Mouse (Mus musculus): ENCODE measurements around the gene Spi1. TPM values are rescaled to one million over a fixed set of nuclear protein-coding genes. Genes with fewer than 3 reads are reported as not detected.

Spi1 gene
- polyA plus RNA-seq, 1 experiment = 0.79 TPM

DNA sequence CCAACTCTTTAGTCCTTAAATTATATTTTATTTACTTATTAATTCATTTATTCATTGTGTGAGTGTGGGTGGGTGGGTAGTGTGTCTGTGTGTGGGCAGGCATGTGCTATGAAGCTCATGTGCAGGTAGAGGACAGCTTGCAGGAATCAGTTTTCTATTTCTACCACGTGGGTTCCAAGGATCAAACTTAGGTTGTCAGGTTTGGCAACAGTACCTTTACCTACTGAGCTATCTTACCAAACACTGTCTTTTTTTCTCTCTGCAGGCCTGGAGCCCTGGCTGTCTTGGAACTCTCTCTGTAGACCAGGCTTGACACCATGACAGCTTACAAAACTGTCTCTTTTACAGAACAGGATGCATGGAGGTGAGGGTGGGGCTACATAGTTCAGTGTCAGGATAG lies 69.1 kb downstream of the Spi1 start:
- Histone ChIP-seq H3K4me1 (ENCODE audit: control insufficient read depth, insufficient read depth, low read length) (no peaks in the 10 kb centered on the region), H3K4me3 (ENCODE audit: insufficient read depth, low read length) (no peak overlapping the region), H3K27ac (ENCODE audit: insufficient read depth, low read length) (no peak overlapping the region)
- TF ChIP-seq CTCF (IDR thresholded peaks at IDR 0.05; ENCODE audit: borderline replicate concordance, insufficient read depth, low read length) = no peak
- TF ChIP-seq POLR2A (IDR thresholded peaks at IDR 0.05; ENCODE audit: low read depth, low read length) = no peak

DNA sequence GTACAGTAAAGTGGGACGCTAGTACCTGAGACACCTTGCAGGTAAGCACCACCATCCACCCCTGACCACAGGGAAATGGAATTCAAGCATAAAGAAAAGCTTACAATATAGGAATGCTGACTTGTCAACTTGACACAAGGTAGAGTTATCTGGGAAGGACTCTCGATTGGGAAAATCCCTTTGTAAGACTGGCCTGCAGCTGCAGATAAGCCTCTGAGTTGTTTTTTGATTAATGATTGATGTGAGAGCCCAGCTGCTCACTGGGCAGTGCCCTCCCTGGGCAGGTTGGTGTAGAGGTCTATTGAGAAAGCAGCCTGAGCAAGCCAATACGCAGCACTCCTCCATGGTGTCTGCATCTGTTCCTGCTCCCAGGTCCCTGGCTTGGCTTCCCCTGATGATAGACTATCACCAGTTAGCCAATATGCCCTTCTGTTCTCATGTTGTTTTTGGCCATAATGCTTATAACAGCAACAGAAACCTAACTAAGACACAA lies 70.7 kb downstream of the Spi1 start:
- TF ChIP-seq CTCF (IDR thresholded peaks at IDR 0.05; ENCODE audit: borderline replicate concordance, insufficient read depth, low read length) = no peak
- no peak for TF ChIP-seq POLR2A (IDR thresholded peaks at IDR 0.05; ENCODE audit: low read depth, low read length)
- no peak overlapping the region for H3K27ac ChIP-seq (ENCODE audit: insufficient read depth, low read length)
- H3K4me1 ChIP-seq (ENCODE audit: control insufficient read depth, insufficient read depth, low read length) = no peaks in the 10 kb centered on the region; the same call in 1 of the 2 replicates
- no peak overlapping the region for H3K4me3 ChIP-seq (ENCODE audit: insufficient read depth, low read length)

DNA sequence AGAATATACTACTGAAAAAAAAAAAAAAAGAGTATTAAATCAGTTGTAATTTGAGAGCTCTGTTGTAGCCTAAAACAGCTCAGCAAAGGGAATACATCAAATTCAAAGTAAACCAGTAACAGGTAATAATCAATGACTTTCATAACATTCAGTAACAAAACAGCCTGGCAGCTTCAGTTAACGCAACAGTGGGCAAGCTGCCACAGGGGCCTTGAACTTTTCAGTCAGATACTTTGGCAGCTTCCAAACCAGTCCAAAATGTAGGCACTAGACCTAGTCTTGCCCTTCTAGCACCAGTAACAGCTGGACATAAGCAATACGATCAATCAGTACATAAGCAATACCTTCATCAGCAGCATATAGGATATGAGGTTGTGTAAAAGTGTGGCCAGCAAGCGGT lies 71.9 kb downstream of the Spi1 start:
- TF ChIP-seq POLR2A (IDR thresholded peaks at IDR 0.05; ENCODE audit: low read depth, low read length) = no peak
- TF ChIP-seq CTCF (IDR thresholded peaks at IDR 0.05; ENCODE audit: borderline replicate concordance, insufficient read depth, low read length) = no peak
- Histone ChIP-seq H3K27ac (ENCODE audit: insufficient read depth, low read length) (no peak overlapping the region), H3K4me1 (ENCODE audit: control insufficient read depth, insufficient read depth, low read length) (no peaks in the 10 kb centered on the region; the same call in 1 of the 2 replicates), H3K4me3 (ENCODE audit: insufficient read depth, low read length) (no peak overlapping the region)

DNA sequence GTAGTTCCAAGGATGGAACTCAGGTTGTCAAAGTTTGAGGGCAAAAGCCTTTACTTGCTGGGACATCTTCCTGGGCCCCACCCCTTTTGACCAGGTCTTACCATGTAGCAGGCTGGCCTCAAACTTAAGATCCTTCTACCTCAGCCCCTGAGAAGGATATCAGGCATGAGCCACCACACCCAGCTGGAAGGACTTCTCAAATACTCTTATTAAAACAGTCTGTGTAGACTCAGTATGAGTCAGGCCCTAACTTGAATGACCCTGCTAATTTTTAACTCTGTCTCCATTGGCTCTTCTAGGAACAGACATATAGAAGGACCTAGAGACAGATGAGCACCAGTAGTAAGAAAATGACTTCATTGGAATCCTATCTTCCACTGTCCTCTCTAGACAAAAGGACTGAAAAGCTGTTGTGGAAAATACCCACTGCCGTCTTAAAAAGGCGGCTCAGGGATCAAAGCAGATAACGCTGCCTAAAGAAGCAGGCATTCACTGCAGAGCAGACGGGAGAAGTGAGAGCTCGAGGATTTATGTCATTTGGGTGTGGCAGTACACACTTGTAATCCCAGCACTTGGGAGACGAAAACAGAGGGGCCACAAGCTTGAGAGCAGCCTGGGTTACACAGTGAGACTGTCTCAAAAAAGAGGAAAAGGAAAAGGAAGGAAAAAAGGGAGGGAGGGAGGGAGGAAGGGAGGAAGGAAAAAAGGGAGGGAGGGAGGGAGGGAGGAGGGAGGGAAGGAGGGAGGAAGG lies 75.0 kb downstream of the Spi1 start:
- Histone ChIP-seq H3K27ac (ENCODE audit: insufficient read depth, low read length) (peak overlapping the region; percentile 47; the same call in 1 of the 2 replicates), H3K4me3 (ENCODE audit: insufficient read depth, low read length) (no peak overlapping the region), H3K4me1 (ENCODE audit: control insufficient read depth, insufficient read depth, low read length) (no peaks in the 10 kb centered on the region; the same call in 1 of the 2 replicates)
- TF ChIP-seq POLR2A (IDR thresholded peaks at IDR 0.05; ENCODE audit: low read depth, low read length) (no peak), CTCF (IDR thresholded peaks at IDR 0.05; ENCODE audit: borderline replicate concordance, insufficient read depth, low read length) (no peak)

DNA sequence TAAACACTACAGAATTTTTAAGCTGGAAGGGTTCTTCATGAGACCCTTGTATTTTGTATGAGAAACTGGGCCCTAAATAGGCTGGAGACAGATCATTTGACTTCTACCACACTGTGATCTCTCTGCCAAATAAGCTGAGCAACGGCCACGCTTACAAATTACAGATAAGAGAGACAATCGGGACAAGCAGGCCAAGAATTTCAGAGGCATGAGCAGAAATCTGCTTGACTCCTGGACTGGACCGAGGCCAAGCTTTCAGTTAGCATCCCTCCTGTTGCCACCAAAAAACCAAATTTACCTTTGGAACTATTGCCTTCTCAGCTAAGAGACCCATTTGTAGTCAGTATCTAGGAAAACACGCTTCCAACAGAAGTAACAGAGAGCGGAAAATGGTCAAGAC lies 78.4 kb downstream of the Spi1 start:
- TF ChIP-seq POLR2A (IDR thresholded peaks at IDR 0.05; ENCODE audit: low read depth, low read length) (no peak), CTCF (IDR thresholded peaks at IDR 0.05; ENCODE audit: borderline replicate concordance, insufficient read depth, low read length) (no peak)
- no peak overlapping the region for H3K27ac ChIP-seq (ENCODE audit: insufficient read depth, low read length)
- no peaks in the 10 kb centered on the region; the same call in 1 of the 2 replicates for H3K4me1 ChIP-seq (ENCODE audit: control insufficient read depth, insufficient read depth, low read length)
- H3K4me3 ChIP-seq (ENCODE audit: insufficient read depth, low read length) = no peak overlapping the region

DNA sequence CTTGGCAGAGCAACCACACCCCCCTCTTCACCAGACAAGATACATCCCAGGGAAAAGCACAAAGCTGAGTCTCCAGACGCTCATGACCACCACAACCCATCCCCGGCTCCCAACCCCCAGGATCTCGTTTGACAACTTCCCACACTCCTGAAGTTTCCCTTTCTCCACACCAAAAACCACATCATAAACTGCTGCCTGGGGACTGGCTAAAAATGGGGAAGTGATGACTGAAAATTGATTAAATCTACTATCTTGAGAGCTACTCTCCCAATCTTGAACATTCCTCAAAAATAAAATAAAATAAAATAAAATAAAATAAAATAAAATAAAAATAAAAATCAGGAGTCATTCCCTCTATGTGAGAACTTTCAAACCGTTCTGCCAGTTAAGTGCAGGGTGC lies 80.8 kb downstream of the Spi1 start:
- no peak overlapping the region for H3K27ac ChIP-seq (ENCODE audit: insufficient read depth, low read length)
- no peaks in the 10 kb centered on the region for H3K4me1 ChIP-seq (ENCODE audit: control insufficient read depth, insufficient read depth, low read length)
- H3K4me3 ChIP-seq (ENCODE audit: insufficient read depth, low read length) = no peak overlapping the region
- TF ChIP-seq CTCF (IDR thresholded peaks at IDR 0.05; ENCODE audit: borderline replicate concordance, insufficient read depth, low read length) (no peak), POLR2A (IDR thresholded peaks at IDR 0.05; ENCODE audit: low read depth, low read length) (no peak)

DNA sequence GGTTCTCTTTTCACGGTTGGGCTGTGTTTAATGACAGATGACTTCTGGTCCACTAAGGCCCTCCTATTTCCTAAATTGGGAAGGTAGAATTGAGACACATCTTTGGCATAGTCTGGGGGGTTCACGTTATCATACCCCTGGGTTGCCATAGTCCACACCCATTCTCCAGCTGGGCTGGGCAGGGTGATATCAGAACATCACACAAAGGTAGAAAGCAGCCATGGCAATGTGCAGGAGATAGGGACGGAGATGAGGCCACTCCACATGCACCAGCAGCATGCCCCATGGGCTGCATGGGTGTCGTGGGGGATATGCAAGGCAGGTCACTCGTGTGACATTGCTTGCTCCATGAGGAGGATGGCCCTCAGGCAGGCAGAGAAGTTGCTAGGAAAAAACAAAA lies 81.3 kb downstream of the Spi1 start:
- Histone ChIP-seq H3K4me1 (ENCODE audit: control insufficient read depth, insufficient read depth, low read length) (no peaks in the 10 kb centered on the region), H3K27ac (ENCODE audit: insufficient read depth, low read length) (no peak overlapping the region), H3K4me3 (ENCODE audit: insufficient read depth, low read length) (no peak overlapping the region)
- TF ChIP-seq CTCF (IDR thresholded peaks at IDR 0.05; ENCODE audit: borderline replicate concordance, insufficient read depth, low read length) (no peak), POLR2A (IDR thresholded peaks at IDR 0.05; ENCODE audit: low read depth, low read length) (no peak)

DNA sequence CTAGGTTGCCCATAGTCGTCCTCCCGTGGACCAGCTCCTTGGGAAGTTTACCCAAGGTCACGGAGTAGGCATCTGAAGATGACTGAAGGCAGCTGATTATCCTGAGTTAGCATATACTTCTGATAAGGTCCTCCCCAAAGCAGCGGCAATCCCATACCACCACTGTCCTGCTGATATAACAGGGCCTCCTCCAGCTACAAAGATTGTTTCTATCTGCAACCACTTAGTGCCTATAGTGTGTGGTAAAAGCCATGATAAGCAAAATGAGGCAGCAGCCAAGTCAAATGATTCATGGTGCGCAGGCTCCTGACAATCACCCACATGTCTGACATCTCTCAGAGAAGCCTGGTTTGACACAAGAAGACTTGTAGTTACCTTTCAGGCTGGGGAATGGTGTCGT lies 82.8 kb downstream of the Spi1 start:
- Histone ChIP-seq H3K27ac (ENCODE audit: insufficient read depth, low read length) (no peak overlapping the region), H3K4me3 (ENCODE audit: insufficient read depth, low read length) (no peak overlapping the region), H3K4me1 (ENCODE audit: control insufficient read depth, insufficient read depth, low read length) (no peaks in the 10 kb centered on the region)
- TF ChIP-seq CTCF (IDR thresholded peaks at IDR 0.05; ENCODE audit: borderline replicate concordance, insufficient read depth, low read length) (no peak), POLR2A (IDR thresholded peaks at IDR 0.05; ENCODE audit: low read depth, low read length) (no peak)

Other genes with a start within 250 kb of the Spi1 start
- 236 and 266 TPM in 2 replicates for gene Mtch2, start 235.2 kb upstream of the Spi1 start, polyA plus RNA-seq (2011; ENCODE audit: insufficient read length, low read depth, missing spikeins)
- gene C1qtnf4, start 196.5 kb upstream of the Spi1 start, polyA plus RNA-seq (2011; ENCODE audit: insufficient read length, low read depth, missing spikeins) = 0.77 and 0.81 TPM in 2 replicates
- 18.2 and 21.9 TPM in 2 replicates for gene Kbtbd4, start 177.7 kb upstream of the Spi1 start, polyA plus RNA-seq (2011; ENCODE audit: insufficient read length, low read depth, missing spikeins)
- 99.4 and 118 TPM in 2 replicates for gene Ndufs3, start 177.6 kb upstream of the Spi1 start, polyA plus RNA-seq (2011; ENCODE audit: insufficient read length, low read depth, missing spikeins)
- 80.6 and 90.6 TPM in 2 replicates for gene Celf1, start 142.0 kb upstream of the Spi1 start, polyA plus RNA-seq (2011; ENCODE audit: insufficient read length, low read depth, missing spikeins)
- gene Rapsn, start 46.8 kb upstream of the Spi1 start, polyA plus RNA-seq (2011; ENCODE audit: insufficient read length, low read depth, missing spikeins) = not detected in 2 replicates
- gene Psmc3, start 28.4 kb upstream of the Spi1 start, polyA plus RNA-seq (2011; ENCODE audit: insufficient read length, low read depth, missing spikeins) = 309 and 331 TPM in 2 replicates
- gene Slc39a13, start 12.0 kb upstream of the Spi1 start, polyA plus RNA-seq (2011; ENCODE audit: insufficient read length, low read depth, missing spikeins) = 93.5 and 104 TPM in 2 replicates
- gene Mybpc3, start 35.8 kb downstream of the Spi1 start, polyA plus RNA-seq (2011; ENCODE audit: insufficient read length, low read depth, missing spikeins) = not detected in 2 replicates
- 5.4 and 6.3 TPM in 2 replicates for gene Madd, start 101.4 kb downstream of the Spi1 start, polyA plus RNA-seq (2011; ENCODE audit: insufficient read length, low read depth, missing spikeins)
- gene Nr1h3, start 120.4 kb downstream of the Spi1 start, polyA plus RNA-seq (2011; ENCODE audit: insufficient read length, low read depth, missing spikeins) = 1.5 and 1.6 TPM in 2 replicates
- gene Acp2, start 120.5 kb downstream of the Spi1 start, polyA plus RNA-seq (2011; ENCODE audit: insufficient read length, low read depth, missing spikeins) = 51.2 and 54.9 TPM in 2 replicates
- gene Ddb2, start 154.6 kb downstream of the Spi1 start, polyA plus RNA-seq (2011; ENCODE audit: insufficient read length, low read depth, missing spikeins) = 5.6 and 8.4 TPM in 2 replicates
- gene Pacsin3, start 173.6 kb downstream of the Spi1 start, polyA plus RNA-seq (2011; ENCODE audit: insufficient read length, low read depth, missing spikeins) = 22.0 and 25.5 TPM in 2 replicates
- 50.4 and 67.0 TPM in 2 replicates for gene Arfgap2, start 182.6 kb downstream of the Spi1 start, polyA plus RNA-seq (2011; ENCODE audit: insufficient read length, low read depth, missing spikeins)

All from embryonic fibroblast, embryonic 13.5 days (primary cell).